Mouse (Mus musculus) forebrain, embryonic 15.5 days (tissue): ENCODE data around the gene Rab1b. TPM values are rescaled to one million over a fixed set of nuclear protein-coding genes. Genes with fewer than 3 reads are reported as not detected.
A peak's percentile ranks its signal among the peaks of the same experiment; 100 is the strongest.
"Not testable (repeated sequence)": the region's sequence is repeated elsewhere in the genome, so short reads cannot be mapped to it uniquely, and the experiment has no call there.

Experiments
- ATAC-seq: fragments of 200-750 bp; cut with Nextera tagmentation; replicated peaks from 2 replicates; pipeline ENCODE4 v1.8.0; 2017; ENCODE audit warnings: mild to moderate bottlenecking, moderate TSS enrichment, moderate library complexity
- H3K27ac ChIP-seq: fragments of 300-500 bp; sonication (generic); replicated peaks from 2 replicates; pipeline ENCODE4 v1.5.1; 2015; ENCODE audit warnings: mild to moderate bottlenecking, inconsistent platforms
- H3K27me3 ChIP-seq: fragments of 300-500 bp; sonication (generic); 2 replicates; pipeline ENCODE4 v1.6.1; 2015; ENCODE audit warnings: inconsistent platforms
- H3K36me3 ChIP-seq: fragments of 300-500 bp; sonication (generic); 2 replicates; pipeline ENCODE4 v1.6.1; 2015; ENCODE audit warnings: mild to moderate bottlenecking, inconsistent platforms
- H3K4me1 ChIP-seq: fragments of 300-500 bp; sonication (generic); 2 replicates; pipeline ENCODE4 v1.6.1; 2015; ENCODE audit warnings: inconsistent platforms
- H3K4me2 ChIP-seq: fragments of 300-500 bp; sonication (generic); replicated peaks from 2 replicates; pipeline ENCODE4 v1.6.1; 2015; ENCODE audit warnings: mild to moderate bottlenecking, inconsistent platforms
- H3K4me3 ChIP-seq: fragments of 300-500 bp; sonication (generic); 2 replicates; pipeline ENCODE4 v1.5.1; 2015; ENCODE audit warnings: mild to moderate bottlenecking, inconsistent platforms
- H3K9ac ChIP-seq: fragments of 300-500 bp; sonication (generic); replicated peaks from 2 replicates; pipeline ENCODE4 v1.6.1; 2015; ENCODE audit warnings: mild to moderate bottlenecking, inconsistent platforms
- H3K9me3 ChIP-seq: fragments of 300-500 bp; sonication (generic); 2 replicates; pipeline ENCODE4 v1.6.1; 2016; ENCODE audit warnings: inconsistent platforms
- WGBS: fragments of 180-500 bp; shearing (Covaris S2); methylation state at CpG from one replicate; pipeline ENCODE4 v1.1.7; 2015; ENCODE audit warnings: mixed read lengths; 5-methylcytosine and 5-hydroxymethylcytosine counted together
- polyA plus RNA-seq: library from polyadenylated mRNA; unstranded; fragments of >200 nt; fragmentation: Nextera tagmentation; extraction: Ambion mirVana; gene quantifications from 2 replicates; pipeline ENCODE4 v1.2.1, GENCODE M21; 2015

Gene Rab1b
- 243 and 248 TPM in 2 replicates for polyA plus RNA-seq

DNA sequence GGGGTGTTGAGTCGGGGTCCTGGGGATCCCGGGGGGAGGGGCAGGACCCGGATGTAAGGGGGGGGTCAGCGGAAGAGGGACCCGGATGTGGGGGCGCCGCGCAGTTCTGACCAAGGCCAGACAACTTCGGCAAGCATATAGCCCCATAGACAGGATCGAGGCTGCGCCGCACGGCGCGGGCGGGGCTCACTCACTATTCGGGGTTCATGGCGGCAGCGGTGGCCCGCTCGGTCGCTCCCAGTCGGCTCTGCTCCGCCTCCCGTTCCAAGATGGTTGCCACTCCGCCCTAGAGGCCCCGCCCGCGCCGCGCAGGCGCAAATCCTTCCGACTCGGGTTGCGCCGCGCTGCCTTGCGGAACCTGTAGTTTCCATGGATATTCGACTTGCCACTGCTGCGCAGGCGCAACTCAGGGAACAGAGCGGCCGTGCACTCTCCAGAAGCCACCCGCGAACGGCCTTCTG is at the start of gene Rab1b:
Gene Rab1b (minus strand): TSS at position 342 of the 461 bp plus-strand sequence.
- peak within 1 kb of the TSS; percentile 62 for H3K4me3 ChIP-seq
- H3K27me3 ChIP-seq: no peaks in the 10 kb centered on the region
- no peaks in the 10 kb centered on the region for H3K9me3 ChIP-seq
- peak; percentile 97 for ATAC-seq
- WGBS: under 1% methylated on average over 45 of the region's 46 CpGs
- H3K4me1 ChIP-seq: peaks cover 16% of the 10 kb centered on the region
- peak within 1 kb of the TSS; percentile 78 for H3K4me2 ChIP-seq
- H3K36me3 ChIP-seq: peaks cover 67% of the 10 kb centered on the region
- H3K27ac ChIP-seq: peak within 1 kb of the TSS; percentile 94
- H3K9ac ChIP-seq: peak within 1 kb of the TSS; percentile 83

DNA sequence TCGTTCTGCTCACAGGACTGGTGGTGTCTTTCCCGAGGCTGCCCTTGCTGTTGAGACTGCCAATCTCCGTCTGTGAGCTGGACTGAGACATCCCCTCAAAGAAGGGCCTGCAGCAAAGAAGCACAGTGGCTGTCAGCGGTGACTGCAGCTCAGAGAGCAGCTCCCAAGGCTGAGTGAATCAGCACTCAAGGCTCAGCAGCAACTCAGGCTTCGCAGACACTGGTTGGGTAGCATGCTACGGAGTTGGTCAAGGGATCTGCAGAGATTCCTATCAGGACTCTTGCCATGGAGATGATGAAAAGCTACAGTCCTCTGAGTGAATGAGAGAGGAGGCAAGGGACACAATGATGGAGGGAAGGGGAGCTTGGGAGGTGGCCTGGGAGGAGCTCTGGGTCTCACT is 45.4 kb upstream of the Rab1b start:
- no peak overlapping the region for H3K4me3 ChIP-seq
- no peak for ATAC-seq
- peaks cover 12% of the 10 kb centered on the region; the same call in 1 of the 2 replicates for H3K36me3 ChIP-seq
- no peaks in the 10 kb centered on the region for H3K9me3 ChIP-seq
- no peak overlapping the region for H3K4me2 ChIP-seq
- no peaks in the 10 kb centered on the region for H3K4me1 ChIP-seq
- peak overlapping the region; percentile 46 for H3K27ac ChIP-seq
- WGBS: 89% methylated on average over 6 of the region's 6 CpGs
- no peaks in the 10 kb centered on the region for H3K27me3 ChIP-seq
- no peak overlapping the region for H3K9ac ChIP-seq

DNA sequence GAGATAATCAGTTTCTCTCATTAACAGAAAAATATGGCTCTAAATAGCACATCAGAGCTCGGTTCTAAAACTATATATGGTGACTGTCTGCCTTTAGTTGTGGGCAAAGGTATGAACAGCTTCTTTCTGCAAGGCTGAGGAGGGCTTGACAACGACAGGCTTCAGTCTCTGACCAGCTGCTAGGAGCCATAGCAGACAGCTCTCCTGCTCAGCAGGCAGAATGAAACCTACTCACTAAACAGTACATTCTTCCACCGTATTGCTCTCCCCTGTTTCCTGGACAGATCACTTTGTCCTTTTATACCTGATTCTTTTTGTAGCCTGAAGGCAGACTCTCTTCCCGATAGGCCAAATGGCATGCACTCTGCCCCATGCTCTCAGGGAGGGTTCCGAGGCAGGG is 44.9 kb upstream of the Rab1b start:
- Histone ChIP-seq H3K4me1 (no peaks in the 10 kb centered on the region), H3K27me3 (no peaks in the 10 kb centered on the region), H3K27ac (peak overlapping the region; percentile 46), H3K36me3 (peaks cover 12% of the 10 kb centered on the region; the same call in 1 of the 2 replicates), H3K9ac (no peak overlapping the region), H3K9me3 (no peaks in the 10 kb centered on the region), H3K4me2 (no peak overlapping the region), H3K4me3 (no peak overlapping the region)
- WGBS: 72% methylated on average over 5 of the region's 5 CpGs
- ATAC-seq: no peak

DNA sequence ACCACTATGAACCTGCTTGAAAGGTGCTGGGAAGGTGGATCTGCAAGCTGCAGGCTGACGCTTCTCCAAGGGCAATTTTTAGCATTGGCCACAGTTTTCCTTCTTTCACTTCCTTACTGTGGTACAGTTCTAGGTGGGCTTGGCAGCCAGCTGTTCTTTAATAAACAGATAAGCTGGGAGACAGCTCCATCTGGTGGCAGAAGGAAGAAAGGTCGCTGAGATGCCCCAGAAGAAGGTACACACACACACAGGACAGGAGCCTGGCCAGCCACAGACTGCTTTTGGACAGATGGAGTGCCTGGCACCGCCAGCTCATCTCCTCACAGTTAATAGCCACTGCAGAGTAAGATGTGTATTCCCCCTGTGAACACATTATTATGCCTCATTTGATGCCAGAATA is 44.5 kb upstream of the Rab1b start:
- H3K4me2 ChIP-seq: no peak overlapping the region
- peak overlapping the region; percentile 46; the same call in 1 of the 2 replicates for H3K27ac ChIP-seq
- no peak overlapping the region for H3K9ac ChIP-seq
- no peak overlapping the region for H3K4me3 ChIP-seq
- no peak; the same call in 1 of the 2 replicates for ATAC-seq
- H3K4me1 ChIP-seq: no peaks in the 10 kb centered on the region
- WGBS: 36% methylated on average over 3 of the region's 3 CpGs
- peaks cover 15% of the 10 kb centered on the region for H3K36me3 ChIP-seq
- no peaks in the 10 kb centered on the region for H3K9me3 ChIP-seq
- H3K27me3 ChIP-seq: no peaks in the 10 kb centered on the region

DNA sequence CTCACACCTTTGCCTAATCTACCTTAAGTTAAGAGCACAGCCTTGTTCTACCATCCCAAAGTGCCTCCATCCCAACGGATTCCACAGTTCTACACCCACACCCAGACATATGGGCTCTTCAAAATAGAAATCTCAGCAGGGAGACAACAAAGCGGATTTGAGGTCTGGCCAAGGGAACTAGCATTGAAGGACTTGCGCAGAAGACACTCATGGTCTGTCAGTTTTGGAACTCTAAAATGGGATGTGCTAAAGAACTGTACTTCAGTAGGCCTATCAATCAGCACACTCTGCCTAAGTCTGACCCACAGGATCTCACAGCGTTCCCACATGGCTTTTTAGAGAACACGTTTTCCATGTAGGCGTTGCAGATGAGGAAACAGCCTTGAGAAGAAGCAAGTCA is 43.5 kb upstream of the Rab1b start:
- H3K27ac ChIP-seq: no peak overlapping the region
- no peaks in the 10 kb centered on the region for H3K27me3 ChIP-seq
- H3K36me3 ChIP-seq: peaks cover 23% of the 10 kb centered on the region
- H3K4me2 ChIP-seq: no peak overlapping the region
- WGBS: 94% methylated on average over 6 of the region's 6 CpGs
- no peaks in the 10 kb centered on the region for H3K4me1 ChIP-seq
- H3K4me3 ChIP-seq: no peak overlapping the region
- no peaks in the 10 kb centered on the region for H3K9me3 ChIP-seq
- no peak for ATAC-seq
- no peak overlapping the region for H3K9ac ChIP-seq

DNA sequence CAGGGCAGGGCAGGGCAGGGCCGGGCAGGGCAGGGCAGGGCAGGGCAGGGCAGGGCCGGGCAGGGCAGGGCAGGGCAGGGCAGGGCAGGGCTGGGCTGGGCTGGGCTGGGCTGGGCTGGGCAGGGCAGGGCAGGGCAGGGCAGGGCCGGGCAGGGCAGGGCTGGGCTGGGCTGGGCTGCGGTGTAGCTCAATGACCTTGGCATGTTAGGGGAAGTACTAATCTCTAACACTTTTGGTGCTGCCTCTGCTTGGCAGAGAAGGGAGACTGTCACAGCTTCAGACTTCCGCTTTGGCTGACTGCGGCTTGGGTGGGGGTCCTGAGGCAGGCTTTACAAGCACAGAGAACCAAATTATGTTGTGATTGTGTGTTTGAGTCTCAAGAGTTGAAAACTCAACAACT is 42.2 kb upstream of the Rab1b start:
- H3K36me3 ChIP-seq: peaks cover 27% of the 10 kb centered on the region
- H3K4me1 ChIP-seq, H3K9me3 ChIP-seq, H3K9ac ChIP-seq, ATAC-seq, H3K4me3 ChIP-seq, H3K27me3 ChIP-seq, H3K27ac ChIP-seq, H3K4me2 ChIP-seq: not testable (repeated sequence)
- 90% methylated on average over 6 of the region's 6 CpGs for WGBS

DNA sequence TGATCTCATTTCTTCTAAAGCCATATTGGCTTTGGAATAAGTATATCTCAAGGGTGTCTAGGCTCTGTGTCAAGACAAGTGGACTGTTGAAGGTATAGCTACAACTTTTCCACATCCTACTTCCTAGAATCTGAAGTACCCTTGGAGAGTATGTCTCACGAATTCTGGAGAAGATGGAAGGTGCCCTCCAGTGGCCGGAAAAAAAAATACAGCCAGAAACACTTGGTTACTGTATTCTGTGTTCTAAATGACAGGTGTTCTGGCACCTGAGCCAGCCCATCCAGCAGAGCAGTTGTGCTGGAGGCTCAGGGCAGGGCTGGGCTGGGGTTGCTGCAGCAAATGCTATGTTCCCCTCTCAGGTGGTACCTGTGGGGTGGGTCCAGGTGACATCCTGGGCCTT is 32.8 kb upstream of the Rab1b start:
- peak; percentile 26; the same call in 1 of the 2 replicates for ATAC-seq

DNA sequence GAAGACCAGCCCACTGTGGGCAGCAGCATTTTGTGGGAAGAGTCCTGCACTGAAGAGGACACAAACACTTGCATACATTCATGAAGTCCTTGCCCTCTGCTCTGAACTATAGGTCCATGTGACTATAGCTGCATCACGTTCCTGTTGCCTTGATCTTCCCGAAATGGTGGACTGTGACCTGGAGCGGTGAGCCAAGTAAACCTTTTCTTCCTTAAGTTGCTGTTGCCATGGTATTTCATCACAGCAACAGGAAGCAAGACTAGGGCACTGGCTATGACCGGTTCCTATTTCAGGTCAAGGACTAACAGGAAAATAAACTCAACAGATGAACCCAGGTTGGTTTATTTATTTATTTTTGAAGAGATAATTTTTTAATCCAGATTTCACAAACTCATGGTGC is 24.4 kb upstream of the Rab1b start:
- Histone ChIP-seq H3K9ac (no peak overlapping the region), H3K27ac (no peak overlapping the region), H3K4me1 (no peaks in the 10 kb centered on the region), H3K4me2 (no peak overlapping the region), H3K27me3 (no peaks in the 10 kb centered on the region), H3K4me3 (no peak overlapping the region), H3K9me3 (no peaks in the 10 kb centered on the region), H3K36me3 (peaks cover 24% of the 10 kb centered on the region)
- no peak for ATAC-seq
- WGBS: 86% methylated on average over 4 of the region's 4 CpGs

More for the DNA sequence above, 32.8 kb upstream of the Rab1b start:
- Histone ChIP-seq H3K27ac (no peak overlapping the region), H3K36me3 (peaks cover 40% of the 10 kb centered on the region), H3K9me3 (no peaks in the 10 kb centered on the region), H3K4me2 (no peak overlapping the region), H3K4me3 (no peak overlapping the region), H3K9ac (no peak overlapping the region), H3K4me1 (no peaks in the 10 kb centered on the region), H3K27me3 (no peaks in the 10 kb centered on the region)
- WGBS: 0% methylated on average over 2 of the region's 2 CpGs

DNA sequence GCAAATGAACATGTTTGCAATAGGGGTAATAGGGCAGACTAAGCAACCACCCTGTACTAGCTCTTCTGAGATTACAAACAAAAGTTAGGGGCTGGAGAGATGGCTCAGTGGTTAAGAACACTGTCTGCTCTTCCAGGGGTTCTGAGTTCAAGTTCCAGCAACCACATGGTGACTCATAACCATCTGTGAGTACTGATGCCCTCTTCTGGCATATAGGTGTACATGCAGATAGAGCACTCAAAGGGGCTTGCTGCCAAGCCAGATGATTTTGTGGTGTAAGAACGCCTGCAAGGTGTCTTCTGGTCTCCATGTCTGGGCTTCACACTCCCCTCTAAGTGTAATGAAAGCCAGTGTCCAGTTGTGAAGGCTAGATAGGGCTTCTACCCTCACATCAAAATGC is 22.9 kb upstream of the Rab1b start:
- Histone ChIP-seq H3K9ac (no peak overlapping the region), H3K4me3 (no peak overlapping the region), H3K4me2 (no peak overlapping the region), H3K27ac (no peak overlapping the region), H3K9me3 (no peaks in the 10 kb centered on the region), H3K27me3 (no peaks in the 10 kb centered on the region), H3K4me1 (no peaks in the 10 kb centered on the region), H3K36me3 (peaks cover 17% of the 10 kb centered on the region)
- 48% methylated on average over 1 of the region's 1 CpGs for WGBS
- no peak for ATAC-seq

DNA sequence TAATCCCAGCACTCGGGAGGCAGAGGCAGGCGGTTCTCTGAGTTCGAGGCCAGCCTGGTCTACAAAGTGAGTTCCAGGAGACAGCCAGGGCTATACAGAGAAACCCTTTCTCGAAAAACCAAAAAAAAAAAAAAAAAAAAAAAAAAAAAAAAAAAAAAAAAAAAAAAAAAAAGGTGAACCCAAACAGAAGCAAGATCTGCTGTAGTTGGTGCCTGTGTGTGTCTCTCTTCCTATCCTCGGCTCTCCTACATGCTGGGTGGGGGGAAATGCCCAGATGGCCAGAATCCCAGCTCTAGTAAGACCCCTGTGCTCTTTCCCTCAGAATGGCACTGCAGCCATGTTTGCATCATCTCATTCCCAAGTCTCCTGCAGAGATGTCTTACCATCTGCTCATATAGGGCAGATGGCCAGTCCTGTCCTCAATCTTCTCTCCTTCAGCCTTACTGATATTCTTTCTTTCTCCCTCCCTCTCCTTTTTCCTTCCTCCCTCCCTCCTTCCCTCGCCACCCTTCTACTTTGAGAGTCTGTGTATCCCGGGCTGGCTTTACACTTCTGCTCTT is 17.3 kb upstream of the Rab1b start:
- peaks cover under 1% of the 10 kb centered on the region; the same call in 1 of the 2 replicates for H3K4me1 ChIP-seq

DNA sequence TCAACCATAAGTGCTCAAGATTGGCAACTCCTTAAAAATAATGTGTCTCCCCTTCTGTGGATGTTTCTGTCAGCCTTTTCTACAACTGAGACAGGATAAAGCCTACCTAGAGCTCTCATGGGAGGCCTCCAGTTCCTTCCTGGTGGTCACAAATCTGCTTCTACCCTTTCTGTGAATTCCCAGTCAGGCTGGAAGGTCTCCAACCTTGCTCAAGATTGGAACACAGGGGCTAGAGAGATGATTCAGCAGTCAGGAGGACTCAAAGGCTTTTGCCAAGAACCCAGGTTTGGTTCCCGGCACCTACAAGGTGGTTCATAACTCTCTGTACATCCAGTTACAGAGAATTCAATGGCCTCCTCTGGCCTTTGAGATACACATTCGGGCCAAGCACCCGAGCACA is 16.4 kb upstream of the Rab1b start:
- no peak overlapping the region for H3K27ac ChIP-seq
- H3K9ac ChIP-seq: no peak overlapping the region
- H3K4me2 ChIP-seq: no peak overlapping the region
- WGBS: 88% methylated on average over 3 of the region's 3 CpGs
- ATAC-seq: no peak
- H3K9me3 ChIP-seq: no peaks in the 10 kb centered on the region
- H3K36me3 ChIP-seq: no peaks in the 10 kb centered on the region
- H3K27me3 ChIP-seq: no peaks in the 10 kb centered on the region
- peaks cover 8% of the 10 kb centered on the region for H3K4me1 ChIP-seq
- no peak overlapping the region for H3K4me3 ChIP-seq

More for the DNA sequence above, 17.3 kb upstream of the Rab1b start:
- Histone ChIP-seq H3K36me3 (no peaks in the 10 kb centered on the region), H3K27me3 (no peaks in the 10 kb centered on the region), H3K4me2 (no peak overlapping the region), H3K9me3 (no peaks in the 10 kb centered on the region), H3K4me3 (no peak overlapping the region), H3K27ac (no peak overlapping the region), H3K9ac (no peak overlapping the region)
- 69% methylated on average over 7 of the region's 7 CpGs for WGBS
- ATAC-seq: no peak

DNA sequence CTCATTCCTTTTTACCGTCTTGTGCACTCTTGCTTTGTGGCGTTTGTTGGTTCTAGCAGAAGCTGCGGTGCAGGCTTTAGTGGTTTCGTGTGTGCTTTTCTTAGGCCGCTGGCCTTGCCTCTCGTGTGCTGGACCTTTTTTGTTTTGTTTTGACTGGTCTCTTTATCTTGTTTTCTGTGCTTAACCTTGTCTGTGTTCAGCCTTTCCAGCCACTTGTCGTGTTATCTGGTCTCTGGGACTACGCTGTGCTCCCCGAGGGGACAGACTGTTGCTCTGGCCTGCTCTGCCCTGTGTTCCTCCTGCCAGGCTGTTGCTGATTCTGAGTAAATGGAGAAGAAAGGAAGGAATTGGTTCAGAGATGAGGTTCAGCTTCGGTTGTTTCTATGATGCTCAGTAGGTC is 15.6 kb upstream of the Rab1b start:
- Histone ChIP-seq H3K36me3 (no peaks in the 10 kb centered on the region), H3K4me1 (peaks cover 8% of the 10 kb centered on the region), H3K9ac (no peak overlapping the region), H3K27me3 (no peaks in the 10 kb centered on the region), H3K4me2 (no peak overlapping the region), H3K4me3 (no peak overlapping the region), H3K27ac (no peak overlapping the region), H3K9me3 (no peaks in the 10 kb centered on the region)
- ATAC-seq: no peak
- WGBS: 70% methylated on average over 10 of the region's 10 CpGs

DNA sequence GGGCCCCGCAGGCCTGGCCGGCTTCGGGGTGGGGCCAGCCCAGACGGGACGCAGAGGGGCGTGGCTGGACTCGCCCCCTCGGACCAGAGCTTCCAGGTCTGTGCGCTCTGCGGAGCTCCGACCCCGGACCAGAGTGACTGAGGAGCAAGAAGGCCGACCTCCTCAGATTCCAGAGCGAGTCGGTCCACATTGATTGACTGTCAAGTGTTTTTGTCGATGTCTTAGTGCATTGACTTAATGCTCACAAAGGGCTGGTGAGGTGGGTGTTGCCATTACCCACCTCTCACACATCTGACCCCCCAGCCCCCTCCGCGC is 11.5 kb upstream of the Rab1b start, which contains the start of gene Klc2:
Gene Klc2 (minus strand): TSS at position 177 of the 315 bp plus-strand sequence.
- Histone ChIP-seq H3K4me2 (peak within 1 kb of the TSS; percentile 73), H3K27me3 (no peaks in the 10 kb centered on the region), H3K4me1 (peaks cover 20% of the 10 kb centered on the region), H3K9ac (peak within 1 kb of the TSS; percentile 92), H3K4me3 (peak within 1 kb of the TSS; percentile 99), H3K9me3 (no peaks in the 10 kb centered on the region), H3K27ac (peak within 1 kb of the TSS; percentile 91), H3K36me3 (peaks cover 5% of the 10 kb centered on the region)
- WGBS: under 1% methylated on average over 18 of the region's 18 CpGs
- ATAC-seq: no peak
